Mouse (Mus musculus): ENCODE measurements around the gene Fkrp. TPM values are rescaled to one million over a fixed set of nuclear protein-coding genes. Genes with fewer than 3 reads are reported as not detected.

Fkrp gene
- polyA plus RNA-seq, 1 experiment, result 8.4 TPM

- 0 out of 2 replicates have a peak overlapping the region, but pooled peaks have one; percentile 11 for H3K4me3 ChIP-seq (ENCODE audit: insufficient read depth, low read depth, low read length)
- peak overlapping the region; percentile 68 for H3K27ac ChIP-seq (replicated peaks; ENCODE audit: low read depth, low read length)
- H3K4me1 ChIP-seq (ENCODE audit: control insufficient read depth, insufficient read depth, insufficient read length, low read length), result peaks cover 13% of the 10 kb centered on the region
These were observed 56.2 kb downstream of the Fkrp start for GRCm38 (mm10) chr7:16760292-16760691.

Other genes with a start within 250 kb of the Fkrp start
- 19.4 and 33.3 TPM in 2 replicates for gene Arhgap35, start 201.7 kb downstream of the Fkrp start, polyA plus RNA-seq (2012; ENCODE audit: insufficient read depth, insufficient read length, missing spikeins)
- gene Ceacam15, start 141.0 kb downstream of the Fkrp start, polyA plus RNA-seq (2012; ENCODE audit: insufficient read depth, insufficient read length, missing spikeins), result not detected in 2 replicates
- not detected in 2 replicates for gene Ceacam9, start 94.8 kb downstream of the Fkrp start, polyA plus RNA-seq (2012; ENCODE audit: insufficient read depth, insufficient read length, missing spikeins)
- gene Ap2s1, start 78.3 kb downstream of the Fkrp start, polyA plus RNA-seq (2012; ENCODE audit: insufficient read depth, insufficient read length, missing spikeins), result 80.6 and 87.2 TPM in 2 replicates
- 297 and 414 TPM in 2 replicates for gene Slc1a5, start 35.4 kb downstream of the Fkrp start, polyA plus RNA-seq (2012; ENCODE audit: insufficient read depth, insufficient read length, missing spikeins)
- gene Strn4, start 843 bp downstream of the Fkrp start, polyA plus RNA-seq (2012; ENCODE audit: insufficient read depth, insufficient read length, missing spikeins), result 19.4 and 21.5 TPM in 2 replicates
- 8.5 and 11.3 TPM in 2 replicates for gene Prkd2, start 26.2 kb upstream of the Fkrp start, polyA plus RNA-seq (2012; ENCODE audit: insufficient read depth, insufficient read length, missing spikeins)
- 0.79 and 2.1 TPM in 2 replicates for gene Dact3, start 58.6 kb upstream of the Fkrp start, polyA plus RNA-seq (2012; ENCODE audit: insufficient read depth, insufficient read length, missing spikeins)
- not detected in 2 replicates for gene Gng8, start 75.1 kb upstream of the Fkrp start, polyA plus RNA-seq (2012; ENCODE audit: insufficient read depth, insufficient read length, missing spikeins)
- gene Ptgir, start 89.8 kb upstream of the Fkrp start, polyA plus RNA-seq (2012; ENCODE audit: insufficient read depth, insufficient read length, missing spikeins), result 1.9 and 2.8 TPM in 2 replicates
- gene Calm3, start 107.4 kb upstream of the Fkrp start, polyA plus RNA-seq (2012; ENCODE audit: insufficient read depth, insufficient read length, missing spikeins), result 210 and 222 TPM in 2 replicates
- gene Pnmal2, start 128.0 kb upstream of the Fkrp start, polyA plus RNA-seq (2012; ENCODE audit: insufficient read depth, insufficient read length, missing spikeins), result not detected in 2 replicates
- gene Pnmal1, start 142.9 kb upstream of the Fkrp start, polyA plus RNA-seq (2012; ENCODE audit: insufficient read depth, insufficient read length, missing spikeins), result not detected in 2 replicates
- not detected in 2 replicates for gene Gm42372, start 166.4 kb upstream of the Fkrp start, polyA plus RNA-seq (2012; ENCODE audit: insufficient read depth, insufficient read length, missing spikeins)
- gene Ccdc8, start 176.0 kb upstream of the Fkrp start, polyA plus RNA-seq (2012; ENCODE audit: insufficient read depth, insufficient read length, missing spikeins), result 0.28 and 0.54 TPM in 2 replicates
- gene Ppp5c, start 211.2 kb upstream of the Fkrp start, polyA plus RNA-seq (2012; ENCODE audit: insufficient read depth, insufficient read length, missing spikeins), result 36.7 and 41.0 TPM in 2 replicates
- gene Hif3a, start 245.7 kb upstream of the Fkrp start, polyA plus RNA-seq (2012; ENCODE audit: insufficient read depth, insufficient read length, missing spikeins), result 0.25 TPM in 1 of 2 replicates, not detected in the other

All from brown adipose tissue, adult 24 weeks (tissue).